Mouse (Mus musculus) MEL (cell line): Measurements from ENCODE around the gene Ate1. TPM values are rescaled to one million over a fixed set of nuclear protein-coding genes. Genes with fewer than 3 reads are reported as not detected.
A peak's percentile ranks its signal among the peaks of the same experiment; 100 is the strongest.
"Not testable (repeated sequence)": the region's sequence is repeated elsewhere in the genome, so short reads cannot be mapped to it uniquely, and the experiment has no call there.

Source experiments
- DNase-seq: peaks from one replicate; pipeline ENCODE4 v3.0.0; 2011; ENCODE audit warnings: low read depth, low spot score
- H3K27ac ChIP-seq: 2 replicates; pipeline ENCODE4 v1.5.1; 2012; ENCODE audit warnings: low read depth, mild to moderate bottlenecking, control low read depth, low read length, moderate library complexity; ENCODE audit not compliant: control insufficient read depth
- H3K27me3 ChIP-seq, 2 experiments: fragments of 150-350 bp in 1 of 2; sonication (generic) in 1 of 2; 2 replicates each; pipeline ENCODE4 v1.6.1; 2012; ENCODE audit warnings: low read length in 2 of 2, mild to moderate bottlenecking in 2 of 2, improper control_type of control experiment in 1 of 2, moderate library complexity in 1 of 2; ENCODE audit not compliant: insufficient read depth in 2 of 2, control insufficient read depth in 1 of 2
- H3K36me3 ChIP-seq, 2 experiments: 2 replicates each; pipeline ENCODE4 v1.6.1; 2012 to 2014; ENCODE audit warnings: low read length in 2 of 2, improper control_type of control experiment in 1 of 2, inconsistent platforms in 1 of 2, mild to moderate bottlenecking in 1 of 2; ENCODE audit not compliant: insufficient read depth in 2 of 2, control insufficient read depth in 1 of 2
- H3K4me1 ChIP-seq, 2 experiments: fragments of 150-350 bp in 1 of 2; sonication (generic) in 1 of 2; 2 replicates each; pipeline ENCODE4 v1.6.1; 2012; ENCODE audit warnings: low read length in 2 of 2, improper control_type of control experiment in 1 of 2, mild to moderate bottlenecking in 1 of 2; ENCODE audit not compliant: insufficient read depth in 2 of 2, control insufficient read depth in 1 of 2
- H3K4me3 ChIP-seq, 2 experiments: fragments of 150-350 bp in 1 of 2; sonication (generic) in 1 of 2; 2 replicates each; pipeline ENCODE4 v1.5.1; 2012; ENCODE audit warnings: low read depth in 2 of 2, low read length in 2 of 2, mild to moderate bottlenecking in 2 of 2, moderate library complexity in 2 of 2, control low read depth in 1 of 2, improper control_type of control experiment in 1 of 2; ENCODE audit not compliant: control insufficient read depth in 1 of 2, insufficient read depth in 1 of 2
- H3K79me2 ChIP-seq: 2 replicates; pipeline ENCODE4 v1.6.1; 2012; ENCODE audit warnings: mild to moderate bottlenecking, low read length, moderate library complexity; ENCODE audit not compliant: control insufficient read depth, poor library complexity, insufficient read depth
- H3K9ac ChIP-seq: 2 replicates; pipeline ENCODE4 v1.6.1; 2012; ENCODE audit warnings: low read depth, mild to moderate bottlenecking, control low read depth, low read length, moderate library complexity; ENCODE audit not compliant: control insufficient read depth, poor library complexity, severe bottlenecking
- H3K9me3 ChIP-seq: fragments of 150-350 bp; sonication (generic); replicated peaks from 2 replicates; pipeline ENCODE4 v1.6.1; 2012; ENCODE audit warnings: mild to moderate bottlenecking, low read length, improper control_type of control experiment, moderate library complexity; ENCODE audit not compliant: insufficient read depth
- BHLHE40 ChIP-seq: IDR thresholded peaks from 2 replicates; pipeline ENCODE4 v1.6.1; 2012; ENCODE audit warnings: low read depth, mild to moderate bottlenecking, inconsistent platforms, low read length, improper control_type of control experiment, borderline replicate concordance
- CHD1 ChIP-seq: IDR thresholded peaks from 2 replicates; pipeline ENCODE4 v1.6.1; 2012; ENCODE audit warnings: low read depth, mild to moderate bottlenecking, inconsistent platforms, low read length, improper control_type of control experiment
- CHD2 ChIP-seq: IDR thresholded peaks from 2 replicates; pipeline ENCODE4 v1.6.1; 2011; ENCODE audit warnings: low read length, improper control_type of control experiment
- CTCF ChIP-seq, 3 experiments: IDR thresholded peaks in 2 of 3; conservative IDR thresholded peaks in 1 of 3; 2 replicates each; pipeline ENCODE4 v1.5.1; 2011 to 2012; ENCODE audit warnings: low read length in 3 of 3, low read depth in 2 of 3, mild to moderate bottlenecking in 2 of 3, improper control_type of control experiment in 1 of 3, inconsistent platforms in 1 of 3, mixed read lengths in 1 of 3, moderate library complexity in 1 of 3; ENCODE audit not compliant: control insufficient read depth in 1 of 3, insufficient read depth in 1 of 3, poor library complexity in 1 of 3, severe bottlenecking in 1 of 3
- EP300 ChIP-seq, 2 experiments: IDR thresholded peaks; 2 replicates each; pipeline ENCODE4 v1.6.1; 2011; ENCODE audit warnings: improper control_type of control experiment in 2 of 2, low read length in 2 of 2, low read depth in 1 of 2, mild to moderate bottlenecking in 1 of 2
- GABPA ChIP-seq: IDR thresholded peaks from 2 replicates; pipeline ENCODE4 v1.6.1; 2012; ENCODE audit warnings: low read depth, mild to moderate bottlenecking, inconsistent platforms, low read length, improper control_type of control experiment, moderate library complexity
- GATA1 ChIP-seq: IDR thresholded peaks from 2 replicates; pipeline ENCODE4 v1.6.1; 2011; ENCODE audit warnings: low read depth, low read length, improper control_type of control experiment
- MAZ ChIP-seq: IDR thresholded peaks from 2 replicates; pipeline ENCODE4 v1.6.1; 2012; ENCODE audit warnings: low read depth, mild to moderate bottlenecking, inconsistent platforms, low read length, improper control_type of control experiment
- MXI1 ChIP-seq: IDR thresholded peaks from 2 replicates; pipeline ENCODE4 v1.6.1; 2011; ENCODE audit warnings: mild to moderate bottlenecking, low read depth, low read length, improper control_type of control experiment
- MYC ChIP-seq: IDR thresholded peaks from 2 replicates; pipeline ENCODE4 v1.6.1; 2011; ENCODE audit warnings: low read depth, mild to moderate bottlenecking, low read length, improper control_type of control experiment, moderate library complexity
- POLR2AphosphoS5 ChIP-seq: IDR thresholded peaks from 2 replicates; pipeline ENCODE4 v1.6.1; 2012; ENCODE audit warnings: low read depth, borderline replicate concordance, mild to moderate bottlenecking, inconsistent platforms, low read length, moderate library complexity, mixed read lengths
- TAL1 ChIP-seq: IDR thresholded peaks from 2 replicates; pipeline ENCODE4 v1.6.1; 2012; ENCODE audit warnings: mild to moderate bottlenecking, inconsistent platforms, low read length, moderate library complexity, mixed read lengths
- TBP ChIP-seq: IDR thresholded peaks from 2 replicates; pipeline ENCODE4 v1.8.0; 2011; ENCODE audit warnings: low read depth, low read length, improper control_type of control experiment
- TCF12 ChIP-seq: IDR thresholded peaks from 2 replicates; pipeline ENCODE4 v1.6.1; 2014; ENCODE audit warnings: low read depth, mild to moderate bottlenecking, inconsistent platforms, low read length, improper control_type of control experiment, moderate library complexity
- UBTF ChIP-seq: IDR thresholded peaks from 2 replicates; pipeline ENCODE4 v1.6.1; 2012; ENCODE audit warnings: low read depth, mild to moderate bottlenecking, inconsistent platforms, low read length, improper control_type of control experiment, moderate library complexity, borderline replicate concordance; ENCODE audit not compliant: insufficient read depth
- USF2 ChIP-seq, 2 experiments: IDR thresholded peaks; 2 replicates each; pipeline ENCODE4 v1.6.1; 2011 to 2012; ENCODE audit warnings: improper control_type of control experiment in 2 of 2, low read length in 2 of 2, borderline replicate concordance in 1 of 2, inconsistent platforms in 1 of 2, low read depth in 1 of 2, mild to moderate bottlenecking in 1 of 2; ENCODE audit not compliant: insufficient read depth in 1 of 2
- ZMIZ1 ChIP-seq: IDR thresholded peaks from 2 replicates; pipeline ENCODE4 v1.6.1; 2012; ENCODE audit warnings: low read depth, mild to moderate bottlenecking, inconsistent platforms, low read length, improper control_type of control experiment, moderate library complexity
- ZNF384 ChIP-seq: IDR thresholded peaks from 2 replicates; pipeline ENCODE4 v1.6.1; 2012; ENCODE audit warnings: low read depth, mild to moderate bottlenecking, inconsistent platforms, low read length, improper control_type of control experiment
- polyA plus RNA-seq, 2 experiments: library from polyadenylated mRNA; stranded (reverse) in 1 of 2; unstranded in 1 of 2; fragments of >175 nt in 1 of 2; fragments of >200 nt in 1 of 2; gene quantifications; 2 replicates each; pipeline versions ENCODE4 v1.2.1 to v1.2.4; 2012; ENCODE audit warnings: low replicate concordance in 2 of 2, low read depth in 1 of 2; ENCODE audit not compliant: insufficient read length in 2 of 2, insufficient read depth in 1 of 2, missing spikeins in 1 of 2
- total RNA-seq: library from RNA; depleted of rRNA; stranded (reverse); fragments of 300-350 nt; gene quantifications from 2 replicates; pipeline ENCODE4 v1.2.3, GENCODE M21; 2012

Gene Ate1
- total and polyA plus RNA-seq, 3 experiments = 21.9 to 28.6 TPM; not detected in 1

GRCm38 (mm10) chr7:130533316-130534260 lies 13.4 kb upstream of the Ate1 start (continued):
- TF ChIP-seq MYC (no peak), GATA1 (no peak), ZNF384 (no peak), TCF12 (0 out of 2 replicates have a peak, but pooled peaks have one; percentile 9)

GRCm38 (mm10) chr7:130531138-130531537 lies 11.0 kb upstream of the Ate1 start:
- H3K9me3 ChIP-seq, H3K4me3 ChIP-seq, H3K27me3 ChIP-seq, H3K27ac ChIP-seq, DNase-seq, H3K79me2 ChIP-seq, H3K4me1 ChIP-seq, H3K9ac ChIP-seq: not testable (repeated sequence)
- peaks cover 8 to 24% of the 10 kb centered on the region in 2 experiments; a peak in 3 of 4 replicates for H3K36me3 ChIP-seq

GRCm38 (mm10) chr7:130527306-130527705 lies 7.1 kb upstream of the Ate1 start:
- H3K27ac ChIP-seq = no peak overlapping the region
- H3K4me3 ChIP-seq = no peak overlapping the region
- no peaks in the 10 kb centered on the region for H3K79me2 ChIP-seq
- peaks cover 0 to 5% of the 10 kb centered on the region in 2 experiments; a peak in 3 of 4 replicates for H3K4me1 ChIP-seq
- H3K36me3 ChIP-seq = peaks cover 2 to 6% of the 10 kb centered on the region in 2 experiments; a peak in 3 of 4 replicates
- DNase-seq = no peak
- H3K9ac ChIP-seq = no peak overlapping the region
- no peak for TF ChIP-seq UBTF
- TF ChIP-seq GABPA = no peak
- TF ChIP-seq MYC = no peak
- no peak for TF ChIP-seq POLR2AphosphoS5
- TF ChIP-seq USF2 (IDR thresholded peaks at IDR 0.05; ENCODE audit: borderline replicate concordance in 1 of 2, insufficient read depth in 1 of 2, low read depth in 1 of 2, low read length in 2 of 2) = no peak
- TF ChIP-seq ZMIZ1 = no peak
- TF ChIP-seq ZNF384 = no peak
- no peak for TF ChIP-seq GATA1
- no peak for TF ChIP-seq BHLHE40
- no peak for TF ChIP-seq TCF12
- no peak for TF ChIP-seq TBP
- no peak for TF ChIP-seq MAZ
- no peak for TF ChIP-seq EP300 (IDR thresholded peaks at IDR 0.05; ENCODE audit: low read depth in 1 of 2, low read length in 2 of 2)
- TF ChIP-seq TAL1 = no peak
- no peak for TF ChIP-seq CTCF (IDR thresholded peaks at IDR 0.05 in 2 of 3, conservative IDR thresholded peaks at IDR 0.05 in 1 of 3; ENCODE audit: control insufficient read depth in 1 of 3, insufficient read depth in 1 of 3, low read depth in 2 of 3, low read length in 3 of 3, poor library complexity in 1 of 3, severe bottlenecking in 1 of 3)
- no peak for TF ChIP-seq CHD1
- TF ChIP-seq CHD2 = no peak
- TF ChIP-seq MXI1 = no peak
- no peaks in the 10 kb centered on the region for H3K9me3 ChIP-seq
- no peaks in the 10 kb centered on the region for H3K27me3 ChIP-seq
